Mouse (Mus musculus): ENCODE measurements around the gene Trit1.

DNA sequence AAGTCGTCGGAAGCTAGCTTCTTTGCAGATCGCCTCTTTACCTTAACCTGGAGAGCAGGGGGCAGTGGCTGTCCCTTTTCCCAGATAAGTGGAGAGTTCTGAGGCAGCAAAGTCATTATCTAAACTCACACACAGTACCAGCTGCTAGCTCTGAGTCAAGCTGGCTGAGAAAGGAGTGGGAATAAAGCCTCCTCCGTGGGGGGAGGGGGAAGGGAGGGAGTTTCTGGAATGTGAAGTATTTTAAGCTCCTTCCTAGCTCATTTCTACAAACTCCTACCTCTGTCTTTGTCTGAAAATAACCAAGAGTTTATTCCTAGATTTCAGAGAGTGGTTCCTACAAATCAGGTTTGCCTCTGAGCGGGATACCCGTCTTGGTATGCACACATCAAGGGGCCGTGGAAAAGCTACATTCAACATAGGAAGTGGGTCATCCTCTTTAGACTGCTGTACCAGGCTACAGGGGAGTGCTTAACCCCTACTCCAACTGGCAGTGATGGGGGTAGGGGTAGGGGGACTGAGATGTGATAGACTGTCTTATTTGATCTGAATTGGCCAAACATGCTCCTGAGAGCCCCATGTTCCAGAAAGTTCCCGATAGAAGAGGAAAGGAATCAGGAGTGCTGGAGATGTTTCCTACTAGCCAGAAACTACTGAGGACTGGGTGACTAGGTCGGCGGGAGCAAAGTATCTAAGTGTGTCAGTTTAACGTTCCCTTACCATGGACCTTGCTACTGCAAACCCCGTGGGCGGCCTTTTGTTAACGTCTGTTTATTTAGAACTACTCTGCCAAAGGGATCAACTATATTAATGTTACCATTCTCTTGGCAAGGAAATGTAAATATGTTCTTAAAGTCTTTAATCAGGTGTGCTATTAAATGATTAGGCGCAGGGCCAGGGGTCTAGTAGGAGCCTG lies 11.1 kb upstream of the Trit1 start:
- no peak for TF ChIP-seq CTCF (IDR thresholded peaks at IDR 0.05; ENCODE audit: low read depth)
- TF ChIP-seq EP300 (optimal IDR thresholded peaks at IDR 0.05), result no peak

Measured in stomach, postnatal 0 days (tissue).